Mouse (Mus musculus): Measurements from ENCODE around the gene Fam71e1.

DNA sequence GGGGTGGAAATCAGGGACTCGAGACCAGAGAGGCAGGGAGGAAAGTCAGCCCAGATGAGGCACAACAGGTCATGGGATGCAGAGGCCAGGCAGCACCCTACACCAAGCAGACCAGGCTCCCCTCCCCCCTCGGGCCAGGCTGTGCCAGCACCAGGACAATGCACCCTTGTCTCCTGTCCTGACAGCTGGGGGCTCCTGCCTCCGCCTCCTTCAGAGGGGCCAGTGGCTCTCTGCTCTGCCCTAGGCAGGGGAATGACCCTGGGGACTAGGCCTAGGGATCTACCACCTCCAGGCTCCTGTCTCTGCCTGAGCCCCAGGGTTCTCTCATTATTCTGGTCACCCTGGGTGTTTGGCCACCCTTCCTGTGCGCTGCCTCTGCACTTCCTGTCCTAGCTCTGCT lies 22.0 kb upstream of the Fam71e1 start:
- no peak for TF ChIP-seq EP300 (IDR thresholded peaks at IDR 0.05)
- TF ChIP-seq CTCF (IDR thresholded peaks at IDR 0.05), result no peak

Measured in lung, postnatal 0 days (tissue).